Mouse (Mus musculus) hindbrain, embryonic 13.5 days (tissue): ENCODE measurements around the gene Scube3. TPM values are rescaled to one million over a fixed set of nuclear protein-coding genes. Genes with fewer than 3 reads are reported as not detected.

Experiments used
- ATAC-seq: fragments of 200-750 bp; cut with Nextera tagmentation; 2 replicates; pipeline ENCODE4 v1.8.0; 2017; ENCODE audit warnings: moderate TSS enrichment; ENCODE audit not compliant: low FRiP score
- H3K27ac ChIP-seq: fragments of 300-500 bp; sonication (generic); 2 replicates; pipeline ENCODE4 v1.5.1; 2015; ENCODE audit warnings: inconsistent platforms, mild to moderate bottlenecking, moderate library complexity
- H3K27me3 ChIP-seq: fragments of 300-500 bp; sonication (generic); 2 replicates; pipeline ENCODE4 v1.6.1; 2015; ENCODE audit warnings: mild to moderate bottlenecking, inconsistent platforms
- H3K36me3 ChIP-seq: fragments of 300-500 bp; sonication (generic); 2 replicates; pipeline ENCODE4 v1.6.1; 2015; ENCODE audit warnings: mild to moderate bottlenecking, inconsistent platforms
- H3K4me1 ChIP-seq: fragments of 300-500 bp; sonication (generic); replicated peaks from 2 replicates; pipeline ENCODE4 v1.6.1; 2015; ENCODE audit warnings: inconsistent platforms
- H3K4me2 ChIP-seq: fragments of 300-500 bp; sonication (generic); 2 replicates; pipeline ENCODE4 v1.6.1; 2015; ENCODE audit warnings: inconsistent platforms, mild to moderate bottlenecking, moderate library complexity
- H3K4me3 ChIP-seq: fragments of 300-500 bp; sonication (generic); 2 replicates; pipeline ENCODE4 v1.5.1; 2015; ENCODE audit warnings: mild to moderate bottlenecking, inconsistent platforms
- H3K9ac ChIP-seq: fragments of 300-500 bp; sonication (generic); 2 replicates; pipeline ENCODE4 v1.6.1; 2015; ENCODE audit warnings: mild to moderate bottlenecking, inconsistent platforms
- H3K9me3 ChIP-seq: fragments of 300-500 bp; sonication (generic); 2 replicates; pipeline ENCODE4 v1.6.1; 2016; ENCODE audit warnings: inconsistent platforms
- WGBS: fragments of 180-500 bp; shearing (Covaris S2); methylation state at CpG from one replicate; pipeline ENCODE4 v1.1.7; 2015; 5-methylcytosine and 5-hydroxymethylcytosine counted together
- polyA plus RNA-seq: library from polyadenylated mRNA; unstranded; fragments of >200 nt; fragmentation: Nextera tagmentation; extraction: Ambion mirVana; gene quantifications from 2 replicates; pipeline ENCODE4 v1.2.1, GENCODE M21; 2015

Gene Scube3
- polyA plus RNA-seq, 1 experiment from 2014 or later: 5.1 TPM

DNA sequence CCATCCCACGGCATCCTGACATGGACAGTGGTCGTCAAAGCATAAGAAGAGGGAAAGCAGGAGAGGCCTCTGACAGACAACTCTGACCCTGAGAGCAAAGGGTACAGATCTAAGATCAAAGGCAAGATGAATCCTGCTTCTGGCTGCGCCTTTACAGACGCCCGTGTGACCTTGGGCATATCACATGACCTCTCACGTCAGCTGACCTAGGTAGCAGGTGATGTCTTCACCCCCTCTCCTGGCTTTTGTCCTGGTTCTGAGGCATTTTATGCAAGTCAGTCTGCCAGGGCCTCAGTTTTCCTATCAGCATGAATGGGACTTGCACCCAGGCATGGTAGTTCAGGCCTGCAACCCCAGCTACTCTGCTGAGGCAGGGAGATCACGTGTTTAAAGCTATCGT lies 3.9 kb upstream of the Scube3 start:
- Histone ChIP-seq H3K27me3 (peaks cover 9% of the 10 kb centered on the region; the same call in 1 of the 2 replicates), H3K4me1 (peaks cover 34% of the 10 kb centered on the region), H3K9me3 (no peaks in the 10 kb centered on the region), H3K9ac (no peak overlapping the region), H3K36me3 (no peaks in the 10 kb centered on the region), H3K4me3 (no peak overlapping the region), H3K4me2 (no peak overlapping the region), H3K27ac (no peak overlapping the region)
- ATAC-seq: no peak
- 88% methylated on average over 8 of the region's 8 CpGs for WGBS

DNA sequence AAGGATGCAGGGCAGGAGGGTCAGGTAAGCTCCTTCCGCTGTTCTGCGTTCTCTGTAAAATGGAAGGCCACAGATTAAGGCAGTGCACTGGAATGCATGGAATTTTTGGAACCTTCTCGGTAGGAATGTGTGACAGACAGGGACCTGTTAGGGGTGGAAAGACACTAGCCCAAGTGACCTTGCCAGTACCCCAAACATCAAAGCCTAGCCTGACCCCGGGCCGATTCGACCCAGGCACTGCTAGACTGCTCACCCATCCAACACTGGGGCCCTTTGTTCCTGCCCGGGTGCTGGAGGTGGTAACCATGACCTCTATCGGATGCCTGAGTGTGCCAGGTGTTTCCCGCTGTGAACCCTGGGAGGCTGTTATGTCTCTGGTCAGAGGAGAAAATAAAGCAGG lies 3.3 kb upstream of the Scube3 start:
- H3K9ac ChIP-seq: no peak overlapping the region
- H3K4me2 ChIP-seq: no peak overlapping the region
- WGBS: 69% methylated on average over 9 of the region's 9 CpGs
- no peak overlapping the region for H3K27ac ChIP-seq
- peaks cover 9% of the 10 kb centered on the region; the same call in 1 of the 2 replicates for H3K27me3 ChIP-seq
- ATAC-seq: no peak
- no peak overlapping the region for H3K4me3 ChIP-seq
- peaks cover 40% of the 10 kb centered on the region for H3K4me1 ChIP-seq
- H3K9me3 ChIP-seq: no peaks in the 10 kb centered on the region
- H3K36me3 ChIP-seq: no peaks in the 10 kb centered on the region

DNA sequence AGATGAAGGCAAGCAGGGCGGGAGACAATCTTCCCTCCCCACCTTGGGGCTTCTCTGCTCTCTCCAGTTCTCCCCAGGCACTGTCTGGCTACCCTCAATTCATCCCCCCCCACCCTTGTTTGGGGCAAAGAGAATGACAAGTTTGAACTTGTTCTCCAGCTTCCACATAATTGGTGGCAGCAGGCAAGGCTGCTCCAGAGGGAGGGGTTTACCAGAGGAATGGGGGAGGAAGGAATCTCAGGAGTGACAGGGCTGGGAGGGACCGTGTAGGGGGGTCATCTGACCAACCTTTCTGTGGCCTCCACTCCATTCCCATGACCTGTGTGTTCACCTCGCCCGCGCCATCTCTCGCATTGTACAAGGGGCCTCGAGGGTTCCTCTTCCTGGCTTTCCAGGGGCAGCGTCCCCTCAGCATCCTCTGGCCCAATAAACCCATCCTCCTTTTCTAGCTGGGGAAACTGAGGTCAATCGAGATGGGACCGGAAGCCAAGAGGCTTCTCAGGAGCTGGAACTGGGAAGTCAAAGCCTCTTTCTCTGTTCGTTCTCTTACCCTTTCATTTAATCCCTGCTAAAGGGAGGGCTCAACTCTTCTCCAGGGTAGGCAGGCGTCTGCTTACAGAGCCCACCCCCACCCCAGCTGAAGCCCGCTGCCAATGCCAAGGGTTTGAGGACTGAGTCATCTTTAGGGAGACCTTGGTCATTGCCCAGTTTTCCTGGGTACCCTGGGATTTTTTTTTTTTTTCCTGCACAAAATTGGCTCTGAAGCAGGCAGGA lies 1.3 kb upstream of the Scube3 start:
- Histone ChIP-seq H3K4me2 (peak overlapping the region; percentile 85), H3K9ac (peak overlapping the region; percentile 88), H3K4me1 (peaks cover 59% of the 10 kb centered on the region), H3K4me3 (peak overlapping the region; percentile 73; the same call in 1 of the 2 replicates), H3K36me3 (no peaks in the 10 kb centered on the region), H3K27me3 (peaks cover 9% of the 10 kb centered on the region; the same call in 1 of the 2 replicates), H3K9me3 (no peaks in the 10 kb centered on the region), H3K27ac (peak overlapping the region; percentile 93)
- whole genome bisulfite sequencing: 18% methylated on average over 13 of the region's 13 CpGs
- no peak for ATAC-seq

GRCm38 (mm10) chr17:28141205-28141650 lies 713 bp upstream of the Scube3 start:
- peak; percentile 41; the same call in 1 of the 2 replicates for ATAC-seq
- Histone ChIP-seq H3K4me2 (peak overlapping the region; percentile 85), H3K27ac (peak overlapping the region; percentile 93), H3K9ac (peak overlapping the region; percentile 88), H3K4me3 (peak overlapping the region; percentile 73), H3K27me3 (peaks cover 9% of the 10 kb centered on the region; the same call in 1 of the 2 replicates), H3K9me3 (no peaks in the 10 kb centered on the region), H3K36me3 (no peaks in the 10 kb centered on the region), H3K4me1 (peaks cover 62% of the 10 kb centered on the region)
- 0% methylated on average over 15 of the region's 15 CpGs for WGBS

DNA sequence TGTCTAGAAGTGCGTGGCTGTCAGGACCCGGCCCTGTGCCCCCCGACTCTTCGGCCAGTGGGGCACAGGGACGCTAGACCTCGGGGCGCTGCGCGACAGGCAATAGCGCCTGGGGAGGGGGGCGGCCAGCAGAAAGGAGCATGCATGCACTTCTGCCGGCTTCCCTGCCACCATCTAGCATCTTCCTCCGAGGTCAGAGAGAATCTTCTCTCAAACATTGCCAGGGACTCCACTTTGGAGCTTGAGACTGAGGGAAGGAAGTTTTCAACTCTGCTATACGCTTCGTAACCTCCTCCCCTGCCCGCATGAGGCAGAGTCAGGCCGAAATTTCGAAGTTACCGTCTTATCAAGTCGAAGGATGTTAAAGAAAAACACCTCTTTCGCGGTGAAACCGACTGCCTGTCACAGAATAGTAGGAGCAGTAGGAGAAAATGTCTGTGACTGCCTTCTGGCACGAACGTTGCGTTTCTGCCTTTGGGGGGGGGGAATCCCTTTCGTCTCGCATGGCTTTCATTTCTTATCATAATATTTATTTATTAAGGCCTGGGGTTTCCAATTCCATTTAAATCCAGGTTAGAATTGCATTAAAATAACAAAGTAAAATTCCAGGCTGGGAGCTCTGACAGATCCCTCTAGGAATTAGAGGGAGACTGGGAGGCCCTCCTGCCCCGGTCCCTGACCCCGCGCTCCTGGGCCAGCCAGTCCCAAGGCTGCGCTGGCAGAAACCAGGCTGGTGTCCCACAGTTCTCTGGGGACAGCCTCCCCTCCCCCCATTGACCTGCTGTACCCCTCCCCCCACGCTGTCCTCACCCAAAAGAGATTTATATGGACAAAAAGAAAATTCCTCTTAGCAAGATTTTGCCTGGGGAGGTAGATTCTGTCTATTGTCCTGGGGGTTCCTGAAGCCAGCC lies 1.0 kb downstream of the Scube3 start:
- peak overlapping the region; percentile 93 for H3K27ac ChIP-seq
- H3K9me3 ChIP-seq: no peaks in the 10 kb centered on the region
- H3K9ac ChIP-seq: peak overlapping the region; percentile 88
- H3K27me3 ChIP-seq: peaks cover 9% of the 10 kb centered on the region; the same call in 1 of the 2 replicates
- WGBS: under 1% methylated on average over 33 of the region's 33 CpGs
- ATAC-seq: no peak
- H3K4me3 ChIP-seq: peak overlapping the region; percentile 73
- H3K4me2 ChIP-seq: peak overlapping the region; percentile 85
- peaks cover 72% of the 10 kb centered on the region for H3K4me1 ChIP-seq
- H3K36me3 ChIP-seq: no peaks in the 10 kb centered on the region

- peak overlapping the region; percentile 85 for H3K4me2 ChIP-seq
- H3K4me1 ChIP-seq: peaks cover 80% of the 10 kb centered on the region
- no peak for ATAC-seq
- peak overlapping the region; percentile 73 for H3K4me3 ChIP-seq
- H3K27ac ChIP-seq: peak overlapping the region; percentile 61
- peak overlapping the region; percentile 55 for H3K9ac ChIP-seq
- H3K27me3 ChIP-seq: peaks cover 9% of the 10 kb centered on the region; the same call in 1 of the 2 replicates
- under 1% methylated on average over 9 of the region's 9 CpGs for WGBS
- no peaks in the 10 kb centered on the region for H3K9me3 ChIP-seq
- H3K36me3 ChIP-seq: no peaks in the 10 kb centered on the region
These were observed 1.8 kb downstream of the Scube3 start for GRCm38 (mm10) chr17:28143751-28144150.

DNA sequence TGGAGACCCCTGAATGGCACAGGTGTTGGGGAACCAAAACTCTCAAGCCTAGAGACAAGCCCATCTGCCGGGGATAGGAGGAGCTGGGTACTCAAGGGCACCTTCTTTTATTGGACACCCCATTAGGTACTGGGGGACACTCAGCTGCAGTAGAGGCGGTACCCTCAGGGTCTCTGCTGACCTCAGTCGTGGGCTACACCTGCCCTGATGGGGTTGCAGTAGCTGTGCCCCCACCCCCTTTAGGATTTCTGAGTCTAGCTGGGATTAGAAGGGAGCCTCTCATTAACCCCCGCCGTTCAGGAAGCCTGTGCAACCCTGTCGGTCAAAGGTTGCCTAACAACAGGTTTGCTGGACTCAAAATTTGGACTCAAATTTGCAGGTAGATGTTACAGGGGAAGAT lies 2.3 kb downstream of the Scube3 start:
- Histone ChIP-seq H3K27ac (peak overlapping the region; percentile 61), H3K4me2 (peak overlapping the region; percentile 85), H3K27me3 (peaks cover 9% of the 10 kb centered on the region; the same call in 1 of the 2 replicates), H3K4me3 (peak overlapping the region; percentile 73), H3K36me3 (no peaks in the 10 kb centered on the region), H3K9ac (peak overlapping the region; percentile 55), H3K4me1 (peaks cover 85% of the 10 kb centered on the region), H3K9me3 (no peaks in the 10 kb centered on the region)
- WGBS: 8% methylated on average over 6 of the region's 6 CpGs
- ATAC-seq: no peak

- Histone ChIP-seq H3K4me2 (no peak overlapping the region), H3K27me3 (no peaks in the 10 kb centered on the region), H3K9me3 (no peaks in the 10 kb centered on the region), H3K27ac (no peak overlapping the region), H3K9ac (no peak overlapping the region), H3K4me3 (no peak overlapping the region), H3K36me3 (peaks cover 10% of the 10 kb centered on the region), H3K4me1 (peaks cover 72% of the 10 kb centered on the region)
- ATAC-seq: no peak
- 69% methylated on average over 3 of the region's 3 CpGs for WGBS
These were observed 6.3 kb downstream of the Scube3 start for GRCm38 (mm10) chr17:28148288-28148687.

GRCm38 (mm10) chr17:28149734-28150133 lies 7.8 kb downstream of the Scube3 start:
- Histone ChIP-seq H3K9ac (no peak overlapping the region), H3K4me3 (no peak overlapping the region), H3K4me2 (no peak overlapping the region), H3K36me3 (peaks cover 20% of the 10 kb centered on the region), H3K9me3 (no peaks in the 10 kb centered on the region), H3K4me1 (peaks cover 58% of the 10 kb centered on the region), H3K27me3 (no peaks in the 10 kb centered on the region), H3K27ac (peak overlapping the region; percentile 30; the same call in 1 of the 2 replicates)
- WGBS: 51% methylated on average over 8 of the region's 8 CpGs
- no peak for ATAC-seq

- Histone ChIP-seq H3K27ac (no peak overlapping the region), H3K27me3 (no peaks in the 10 kb centered on the region), H3K36me3 (peaks cover 25% of the 10 kb centered on the region), H3K4me3 (no peak overlapping the region), H3K4me1 (peaks cover 50% of the 10 kb centered on the region), H3K9ac (no peak overlapping the region), H3K9me3 (no peaks in the 10 kb centered on the region), H3K4me2 (no peak overlapping the region)
- ATAC-seq: no peak
- 61% methylated on average over 12 of the region's 12 CpGs for whole genome bisulfite sequencing
These were observed 8.5 kb downstream of the Scube3 start for GRCm38 (mm10) chr17:28150456-28150855.

DNA sequence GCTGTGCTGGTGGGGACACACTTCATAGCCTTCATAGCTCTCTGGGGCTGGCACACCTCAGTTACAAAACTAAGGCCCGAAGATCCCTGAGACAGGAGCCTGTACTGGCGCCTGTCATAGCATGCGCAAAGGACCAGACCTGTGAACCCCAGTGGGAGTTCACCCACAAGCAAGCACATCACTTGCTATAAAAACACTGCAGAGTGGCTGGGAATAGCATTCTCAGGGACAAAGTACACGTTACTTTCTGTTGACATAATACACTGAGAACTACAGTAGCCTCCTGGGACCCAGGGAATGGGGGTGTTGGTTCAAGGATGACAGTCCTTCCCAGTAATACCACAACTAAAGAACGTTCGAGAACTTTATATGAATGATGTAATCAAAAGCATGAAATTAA lies 11.2 kb downstream of the Scube3 start:
- peaks cover 39% of the 10 kb centered on the region for H3K4me1 ChIP-seq
- H3K4me2 ChIP-seq: no peak overlapping the region
- H3K36me3 ChIP-seq: peaks cover 50% of the 10 kb centered on the region
- H3K4me3 ChIP-seq: no peak overlapping the region
- no peaks in the 10 kb centered on the region for H3K9me3 ChIP-seq
- no peaks in the 10 kb centered on the region for H3K27me3 ChIP-seq
- H3K27ac ChIP-seq: no peak overlapping the region
- no peak for ATAC-seq
- no peak overlapping the region for H3K9ac ChIP-seq
- WGBS: 87% methylated on average over 6 of the region's 6 CpGs

- WGBS: 86% methylated on average over 8 of the region's 8 CpGs
- ATAC-seq: no peak
- H3K9ac ChIP-seq: no peak overlapping the region
These were observed 13.0 kb downstream of the Scube3 start for GRCm38 (mm10) chr17:28154970-28155369.

More at GRCm38 (mm10) chr17:28154970-28155369, 13.0 kb downstream of the Scube3 start:
- Histone ChIP-seq H3K27ac (no peak overlapping the region), H3K9me3 (no peaks in the 10 kb centered on the region), H3K4me2 (no peak overlapping the region), H3K27me3 (no peaks in the 10 kb centered on the region), H3K36me3 (peaks cover 64% of the 10 kb centered on the region), H3K4me3 (no peak overlapping the region), H3K4me1 (peaks cover 33% of the 10 kb centered on the region)
